In genomic region chr15:81810671-81811598, GRCm38 (mm10) we compare ENCODE assay signal across 8 mouse cellular contexts. TPM values are rescaled to one million over a fixed set of nuclear protein-coding genes. Genes with fewer than 3 reads are reported as not detected.
DNase-seq lines count a peak whose midpoint lies in the region; ATAC-seq lines count a peak whose summit lies in the region.

No protein-coding gene starts in this region.

- H3K36me3 ChIP-seq in forebrain, embryonic 14.5 days (ENCODE audit: control insufficient read depth, insufficient read depth, low read length) = peaks cover 14% of the 10 kb centered on the region
- peaks cover 11% of the 10 kb centered on the region for H3K36me3 ChIP-seq in neural tube, embryonic 15.5 days

- H3K27me3 ChIP-seq in forebrain, embryonic 14.5 days (replicated peaks; ENCODE audit: control insufficient read depth, insufficient read depth, low read length) = no peaks in the 10 kb centered on the region
- no peaks in the 10 kb centered on the region for H3K27me3 ChIP-seq in neural tube, embryonic 15.5 days (replicated peaks)

- intact Hi-C loops in heart, postnatal 14 days (cut with DNase I) = loop anchor here (2.0 kb wide), 2 partner anchors 48 to 66 kb away; partner anchors contain the start of genes Rangap1, Tob2 and Zc3h7b

- H3K9me3 ChIP-seq in forebrain, embryonic 14.5 days (replicated peaks; ENCODE audit: control insufficient read depth, low read length) = no peaks in the 10 kb centered on the region
- no peaks in the 10 kb centered on the region for H3K9me3 ChIP-seq in neural tube, embryonic 15.5 days (replicated peaks)

- peak overlapping the region; percentile 82 for H3K9ac ChIP-seq in forebrain, embryonic 14.5 days (ENCODE audit: low read length)
- H3K9ac ChIP-seq in neural tube, embryonic 15.5 days (replicated peaks) = peak overlapping the region; percentile 74

- DNase-seq in ES-CJ7 (ENCODE audit: low read depth, low spot score) = peak; percentile 99
- peak; percentile 98 for DNase-seq in cerebellum, adult 11 months
- DNase-seq in forebrain, embryonic 14.5 days (ENCODE audit: low spot score) = peak; percentile 99
- DNase-seq in heart, postnatal 14 days = peak; percentile 99
- peak; percentile 99 for DNase-seq in layer of hippocampus, adult 11-12 months (ENCODE audit: low spot score)
- peak; percentile 98 for DNase-seq in lung, adult 18-20 months
- peak; percentile 99 for DNase-seq in testis, postnatal 14 days (ENCODE audit: low spot score)

- ATAC-seq in forebrain, embryonic 14.5 days = peak; percentile 99
- peak; percentile 99 for ATAC-seq in neural tube, embryonic 15.5 days (ENCODE audit: low FRiP score)

- peak overlapping the region; percentile 82 for H3K27ac ChIP-seq in forebrain, embryonic 14.5 days (ENCODE audit: low read depth, low read length)
- H3K27ac ChIP-seq in neural tube, embryonic 15.5 days (replicated peaks) = peak overlapping the region; percentile 91

- peak overlapping the region; percentile 67 for H3K4me3 ChIP-seq in forebrain, embryonic 14.5 days (ENCODE audit: low read depth, low read length)
- H3K4me3 ChIP-seq in neural tube, embryonic 15.5 days (replicated peaks) = peak overlapping the region; percentile 78

- peaks cover 28% of the 10 kb centered on the region for H3K4me1 ChIP-seq in forebrain, embryonic 14.5 days (ENCODE audit: control insufficient read depth, insufficient read depth, low read length)
- peaks cover 41% of the 10 kb centered on the region for H3K4me1 ChIP-seq in neural tube, embryonic 15.5 days

- H3K4me2 ChIP-seq in forebrain, embryonic 14.5 days (ENCODE audit: low read length) = peak overlapping the region; percentile 87
- peak overlapping the region; percentile 93 for H3K4me2 ChIP-seq in neural tube, embryonic 15.5 days

- WGBS in forebrain, embryonic 14.5 days = under 1% methylated on average over 88 of the region's 89 CpGs
- under 1% methylated on average over 80 of the region's 89 CpGs for WGBS in neural tube, embryonic 15.5 days

RNA-seq across cellular contexts. Expression of gene Tef, which starts 8.7 kb away (rescaled TPM):
- polyA plus RNA-seq in forebrain, embryonic 14.5 days (2014; fragmentation: Nextera tagmentation; extraction: Ambion mirVana) = 15.1 and 18.1 TPM in 2 replicates
- total RNA-seq in heart, postnatal 14 days (2021) = 10 to 100 TPM; 69.3 to 93.0 TPM
- polyA plus RNA-seq in neural tube, embryonic 15.5 days (2015; fragmentation: Nextera tagmentation; extraction: Ambion mirVana) = 20.5 and 21.0 TPM in 2 replicates

RNA-seq across cellular contexts. Expression of gene Tob2, which starts 47.7 kb away (rescaled TPM):
- 11.1 and 17.0 TPM in 2 replicates for polyA plus RNA-seq in forebrain, embryonic 14.5 days (2014; fragmentation: Nextera tagmentation; extraction: Ambion mirVana)
- total RNA-seq in heart, postnatal 14 days (2021) = 100 to 1,000 TPM; 119 to 131 TPM
- 14.7 and 16.1 TPM in 2 replicates for polyA plus RNA-seq in neural tube, embryonic 15.5 days (2015; fragmentation: Nextera tagmentation; extraction: Ambion mirVana)

Comparison
In these comparisons a context has a peak if more than half of its experiments do, and no peak if none do; other contexts are left out.
1. Peak in every context shown above with its lines: DNase-seq, ATAC-seq, H3K4me3 ChIP-seq and H3K27ac ChIP-seq.